Mouse (Mus musculus) embryonic facial prominence, embryonic 10.5 days (tissue): ENCODE measurements around the gene Dusp10. TPM values are rescaled to one million over a fixed set of nuclear protein-coding genes. Genes with fewer than 3 reads are reported as not detected.

ENCODE experiments used
- DNase-seq: peaks from one replicate; pipeline ENCODE4 v3.0.0-alpha.2; 2017; ENCODE audit warnings: low spot score
- H3K27ac ChIP-seq: fragments of 300-500 bp; sonication (generic); replicated peaks from 2 replicates; pipeline ENCODE4 v1.5.1; 2016; ENCODE audit warnings: mild to moderate bottlenecking
- H3K27me3 ChIP-seq: fragments of 300-500 bp; sonication (generic); replicated peaks from 2 replicates; pipeline ENCODE4 v1.6.1; 2016; ENCODE audit warnings: low read depth, mild to moderate bottlenecking; ENCODE audit not compliant: poor library complexity, severe bottlenecking
- H3K36me3 ChIP-seq: fragments of 300-500 bp; sonication (generic); replicated peaks from 2 replicates; pipeline ENCODE4 v1.6.1; 2016; ENCODE audit warnings: mild to moderate bottlenecking, moderate library complexity
- H3K4me1 ChIP-seq: fragments of 300-500 bp; sonication (generic); 2 replicates; pipeline ENCODE4 v1.6.1; 2016
- H3K4me3 ChIP-seq: fragments of 300-500 bp; sonication (generic); 2 replicates; pipeline ENCODE4 v1.5.1; 2016; ENCODE audit warnings: mild to moderate bottlenecking, moderate library complexity
- H3K9me3 ChIP-seq: fragments of 300-500 bp; sonication (generic); 2 replicates; pipeline ENCODE4 v1.6.1; 2016; ENCODE audit warnings: mild to moderate bottlenecking
- WGBS: fragments of 180-500 bp; shearing (Covaris S2); methylation state at CpG from one replicate; pipeline ENCODE4 v1.1.7; 2016; 5-methylcytosine and 5-hydroxymethylcytosine counted together
- polyA plus RNA-seq: library from polyadenylated mRNA; unstranded; fragments of >200 nt; fragmentation: Nextera tagmentation; extraction: Ambion mirVana; gene quantifications from 2 replicates; pipeline ENCODE4 v1.2.1, GENCODE M21; 2016

Dusp10 gene
- polyA plus RNA-seq, 1 experiment from 2014 or later: 3.0 TPM

GRCm38 (mm10) chr1:184064306-184064705, 51.2 kb downstream of the Dusp10 start:
- peak; percentile 4 for DNase-seq
- H3K27me3 ChIP-seq: no peaks in the 10 kb centered on the region
- no peak overlapping the region for H3K27ac ChIP-seq
- peaks cover 5% of the 10 kb centered on the region for H3K36me3 ChIP-seq
- H3K4me3 ChIP-seq: no peak overlapping the region
- 84% methylated on average over 7 of the region's 7 CpGs for WGBS
- H3K9me3 ChIP-seq: no peaks in the 10 kb centered on the region
- 0 out of 2 replicates have a peak, but pooled peaks cover 4% of the 10 kb centered on the region for H3K4me1 ChIP-seq

GRCm38 (mm10) chr1:184065589-184066361, 52.7 kb downstream of the Dusp10 start:
- no peak for DNase-seq
- 86% methylated on average over 13 of the region's 13 CpGs for WGBS

GRCm38 (mm10) chr1:184066460-184067287, 53.6 kb downstream of the Dusp10 start:
- H3K27ac ChIP-seq: 0 out of 2 replicates have a peak overlapping the region, but pooled peaks have one; percentile 3
- H3K9me3 ChIP-seq: no peaks in the 10 kb centered on the region
- H3K4me1 ChIP-seq: 0 out of 2 replicates have a peak, but pooled peaks cover 2% of the 10 kb centered on the region
- H3K4me3 ChIP-seq: no peak overlapping the region
- H3K27me3 ChIP-seq: no peaks in the 10 kb centered on the region
- 67% methylated on average over 11 of the region's 11 CpGs for WGBS
- DNase-seq: peak; percentile 2
- peaks cover 15% of the 10 kb centered on the region for H3K36me3 ChIP-seq

More at GRCm38 (mm10) chr1:184065589-184066361, 52.7 kb downstream of the Dusp10 start:
- peaks cover 14% of the 10 kb centered on the region for H3K36me3 ChIP-seq
- no peaks in the 10 kb centered on the region for H3K9me3 ChIP-seq
- H3K27ac ChIP-seq: 0 out of 2 replicates have a peak overlapping the region, but pooled peaks have one; percentile 8
- H3K4me1 ChIP-seq: 0 out of 2 replicates have a peak, but pooled peaks cover 4% of the 10 kb centered on the region
- H3K4me3 ChIP-seq: no peak overlapping the region
- H3K27me3 ChIP-seq: no peaks in the 10 kb centered on the region

- no peak overlapping the region for H3K27ac ChIP-seq
- 95% methylated on average over 18 of the region's 18 CpGs for WGBS
- no peak overlapping the region for H3K4me3 ChIP-seq
- peaks cover 15% of the 10 kb centered on the region for H3K36me3 ChIP-seq
- no peaks in the 10 kb centered on the region for H3K9me3 ChIP-seq
- H3K27me3 ChIP-seq: no peaks in the 10 kb centered on the region
- DNase-seq: no peak
- H3K4me1 ChIP-seq: 0 out of 2 replicates have a peak, but pooled peaks cover 2% of the 10 kb centered on the region
Observed at GRCm38 (mm10) chr1:184067704-184068558, 54.8 kb downstream of the Dusp10 start.

- Histone ChIP-seq H3K36me3 (peaks cover 25% of the 10 kb centered on the region), H3K4me1 (0 out of 2 replicates have a peak, but pooled peaks cover 2% of the 10 kb centered on the region), H3K4me3 (no peak overlapping the region), H3K9me3 (no peaks in the 10 kb centered on the region), H3K27ac (no peak overlapping the region), H3K27me3 (no peaks in the 10 kb centered on the region)
- no peak for DNase-seq
- 94% methylated on average over 12 of the region's 12 CpGs for WGBS
Observed at GRCm38 (mm10) chr1:184068971-184069370, 55.9 kb downstream of the Dusp10 start.

- no peak for DNase-seq
- Histone ChIP-seq H3K4me3 (no peak overlapping the region), H3K9me3 (no peaks in the 10 kb centered on the region), H3K27ac (no peak overlapping the region), H3K27me3 (no peaks in the 10 kb centered on the region), H3K36me3 (peaks cover 14% of the 10 kb centered on the region), H3K4me1 (0 out of 2 replicates have a peak, but pooled peaks cover 4% of the 10 kb centered on the region)
- 91% methylated on average over 6 of the region's 6 CpGs for WGBS
Observed at GRCm38 (mm10) chr1:184076065-184076464, 63.0 kb downstream of the Dusp10 start.

GRCm38 (mm10) chr1:184076756-184077155, 63.7 kb downstream of the Dusp10 start:
- no peaks in the 10 kb centered on the region for H3K27me3 ChIP-seq
- 0 out of 2 replicates have a peak, but pooled peaks cover 4% of the 10 kb centered on the region for H3K4me1 ChIP-seq
- no peaks in the 10 kb centered on the region for H3K9me3 ChIP-seq
- 57% methylated on average over 2 of the region's 2 CpGs for WGBS
- no peak overlapping the region for H3K27ac ChIP-seq
- DNase-seq: no peak
- peaks cover 14% of the 10 kb centered on the region for H3K36me3 ChIP-seq
- no peak overlapping the region for H3K4me3 ChIP-seq

GRCm38 (mm10) chr1:184079304-184079703, 66.2 kb downstream of the Dusp10 start:
- no peak for DNase-seq
- no peak overlapping the region for H3K27ac ChIP-seq
- 92% methylated on average over 3 of the region's 3 CpGs for WGBS
- H3K36me3 ChIP-seq: peaks cover under 1% of the 10 kb centered on the region; the same call in 1 of the 2 replicates
- H3K4me3 ChIP-seq: no peak overlapping the region
- no peaks in the 10 kb centered on the region for H3K9me3 ChIP-seq
- H3K4me1 ChIP-seq: 0 out of 2 replicates have a peak, but pooled peaks cover 4% of the 10 kb centered on the region
- no peaks in the 10 kb centered on the region for H3K27me3 ChIP-seq

- H3K27ac ChIP-seq: no peak overlapping the region
- no peak overlapping the region for H3K4me3 ChIP-seq
- no peaks in the 10 kb centered on the region for H3K9me3 ChIP-seq
- no peak for DNase-seq
- H3K27me3 ChIP-seq: no peaks in the 10 kb centered on the region
- WGBS: 85% methylated on average over 3 of the region's 3 CpGs
- no peaks in the 10 kb centered on the region for H3K36me3 ChIP-seq
- H3K4me1 ChIP-seq: no peaks in the 10 kb centered on the region
Observed at GRCm38 (mm10) chr1:184082661-184083060, 69.6 kb downstream of the Dusp10 start.

GRCm38 (mm10) chr1:184083166-184083565, 70.1 kb downstream of the Dusp10 start:
- WGBS: 92% methylated on average over 7 of the region's 7 CpGs
- no peaks in the 10 kb centered on the region for H3K9me3 ChIP-seq
- no peak overlapping the region for H3K27ac ChIP-seq
- no peak overlapping the region for H3K4me3 ChIP-seq
- DNase-seq: no peak
- no peaks in the 10 kb centered on the region for H3K27me3 ChIP-seq
- H3K4me1 ChIP-seq: no peaks in the 10 kb centered on the region
- H3K36me3 ChIP-seq: no peaks in the 10 kb centered on the region

GRCm38 (mm10) chr1:184084961-184085360, 71.9 kb downstream of the Dusp10 start:
- H3K9me3 ChIP-seq: no peaks in the 10 kb centered on the region
- no peak overlapping the region for H3K4me3 ChIP-seq
- 89% methylated on average over 3 of the region's 3 CpGs for WGBS
- no peak overlapping the region for H3K27ac ChIP-seq
- no peak for DNase-seq
- H3K4me1 ChIP-seq: no peaks in the 10 kb centered on the region
- no peaks in the 10 kb centered on the region for H3K27me3 ChIP-seq
- H3K36me3 ChIP-seq: no peaks in the 10 kb centered on the region

- Histone ChIP-seq H3K9me3 (no peaks in the 10 kb centered on the region), H3K4me1 (no peaks in the 10 kb centered on the region), H3K4me3 (no peak overlapping the region), H3K27me3 (no peaks in the 10 kb centered on the region), H3K27ac (no peak overlapping the region), H3K36me3 (no peaks in the 10 kb centered on the region)
- DNase-seq: no peak
- 71% methylated on average over 6 of the region's 6 CpGs for WGBS
Observed at GRCm38 (mm10) chr1:184090515-184090914, 77.4 kb downstream of the Dusp10 start.
